Mouse (Mus musculus): ENCODE measurements at regions not wholly inside any gene's neighbourhood (a gene's known extent, or its start where the extent isn't known, plus 50 kb on each side); places are given as distances from the start of the nearest gene placed in this dataset.

GRCm38 (mm10) chr12:52638461-52638860, 60.7 kb upstream of the Akap6 start:
- H3K36me3 ChIP-seq (ENCODE audit: control insufficient read depth, insufficient read depth, low read length) = no peaks in the 10 kb centered on the region
- H3K27ac ChIP-seq (ENCODE audit: low read depth, low read length) = no peak overlapping the region
- DNase-seq (ENCODE audit: low spot score) (no peak), ATAC-seq (replicated peaks; ENCODE audit: low FRiP score) (no peak)
- H3K9ac ChIP-seq (ENCODE audit: low read length) = no peak overlapping the region
- H3K4me3 ChIP-seq (ENCODE audit: low read depth, low read length) = no peak overlapping the region
- H3K4me2 ChIP-seq (ENCODE audit: low read depth, low read length, severe bottlenecking) = no peak overlapping the region
- WGBS = 82% methylated on average over 11 of the region's 11 CpGs
- no peaks in the 10 kb centered on the region for H3K27me3 ChIP-seq (ENCODE audit: control insufficient read depth, insufficient read depth, low read length)
- H3K4me1 ChIP-seq (replicated peaks; ENCODE audit: control insufficient read depth, insufficient read depth, low read length) = no peaks in the 10 kb centered on the region
- H3K9me3 ChIP-seq (ENCODE audit: control insufficient read depth, low read length) = no peaks in the 10 kb centered on the region

GRCm38 (mm10) chr12:52644059-52644458, 55.1 kb upstream of the Akap6 start:
- Histone ChIP-seq H3K9ac (ENCODE audit: low read length) (no peak overlapping the region), H3K4me1 (replicated peaks; ENCODE audit: control insufficient read depth, insufficient read depth, low read length) (no peaks in the 10 kb centered on the region), H3K4me3 (ENCODE audit: low read depth, low read length) (no peak overlapping the region), H3K27me3 (ENCODE audit: control insufficient read depth, insufficient read depth, low read length) (no peaks in the 10 kb centered on the region), H3K9me3 (ENCODE audit: control insufficient read depth, low read length) (no peaks in the 10 kb centered on the region), H3K4me2 (ENCODE audit: low read depth, low read length, severe bottlenecking) (no peak overlapping the region), H3K27ac (ENCODE audit: low read depth, low read length) (no peak overlapping the region), H3K36me3 (ENCODE audit: control insufficient read depth, insufficient read depth, low read length) (no peaks in the 10 kb centered on the region)
- 78% methylated on average over 5 of the region's 5 CpGs for WGBS
- DNase-seq (ENCODE audit: low spot score) (no peak), ATAC-seq (replicated peaks; ENCODE audit: low FRiP score) (no peak)

Data from forebrain, embryonic 11.5 days (tissue).